Mouse (Mus musculus) G1E (cell line): ENCODE data around the gene Tfeb. TPM values are rescaled to one million over a fixed set of nuclear protein-coding genes. Genes with fewer than 3 reads are reported as not detected.

ENCODE experiments used
- ATAC-seq: 2 replicates; pipeline ENCODE4 v1.8.0; 2016; ENCODE audit warnings: mild to moderate bottlenecking; ENCODE audit not compliant: insufficient number of reproducible peaks, poor library complexity, low FRiP score, severe bottlenecking; ENCODE audit errors: extremely low read depth
- DNase-seq: peaks from one replicate; pipeline ENCODE4 v3.0.0; 2012; ENCODE audit warnings: low spot score
- H3K27me3 ChIP-seq: 2 replicates; pipeline ENCODE4 v1.6.1; 2012; ENCODE audit warnings: mild to moderate bottlenecking, low read length, inconsistent platforms; ENCODE audit not compliant: insufficient read depth
- H3K36me3 ChIP-seq: replicated peaks from 2 replicates; pipeline ENCODE3; 2012; ENCODE audit warnings: mild to moderate bottlenecking, inconsistent platforms
- H3K4me1 ChIP-seq: 2 replicates; pipeline ENCODE4 v1.6.1; 2012; ENCODE audit warnings: low read depth, low read length, inconsistent platforms, mixed read lengths; ENCODE audit not compliant: insufficient read depth
- H3K4me3 ChIP-seq: 2 replicates; pipeline ENCODE4 v1.5.1; 2012; ENCODE audit warnings: low read depth, mild to moderate bottlenecking, inconsistent platforms, low read length, moderate library complexity, mixed read lengths
- H3K9me3 ChIP-seq: replicated peaks from 2 replicates; pipeline ENCODE4 v1.6.1; 2012; ENCODE audit warnings: inconsistent platforms
- CTCF ChIP-seq: IDR thresholded peaks from 2 replicates; pipeline ENCODE4 v1.5.1; 2012; ENCODE audit warnings: low read depth, low read length, inconsistent platforms, mixed read lengths
- GATA1 ChIP-seq: IDR thresholded peaks from 2 replicates; pipeline ENCODE4 v1.6.1; 2012; ENCODE audit warnings: borderline replicate concordance, low read length, inconsistent platforms, mixed read lengths
- GATA2 ChIP-seq: IDR thresholded peaks from 2 replicates; pipeline ENCODE4 v1.6.1; 2012; ENCODE audit warnings: low read depth, low read length, inconsistent platforms, borderline replicate concordance
- POLR2AphosphoS5 ChIP-seq: IDR thresholded peaks from 2 replicates; pipeline ENCODE4 v1.6.1; 2012; ENCODE audit warnings: low read depth, low read length, inconsistent platforms; ENCODE audit not compliant: insufficient replicate concordance
- TAL1 ChIP-seq: conservative IDR thresholded peaks from 2 replicates; pipeline ENCODE4 v1.6.1; 2012; ENCODE audit warnings: low read depth, low read length, inconsistent platforms, mixed read lengths
- polyA plus RNA-seq: library from polyadenylated mRNA; stranded (reverse); fragments of >175 nt; gene quantifications from 2 replicates; pipeline ENCODE4 v1.2.3, GENCODE M21; 2012
- total RNA-seq, 2 experiments: library from RNA; stranded (forward) in 1 of 2; stranded (reverse) in 1 of 2; fragments of 200-1000 nt in 1 of 2; fragments of >200 nt in 1 of 2; fragmentation: Nextera tagmentation in 1 of 2; gene quantifications; 2 replicates each; pipeline ENCODE4 v1.2.3; 2014 to 2017

Tfeb gene
- total and polyA plus RNA-seq, 3 experiments, result 10.7 to 57.0 (median 11.9) TPM

DNA sequence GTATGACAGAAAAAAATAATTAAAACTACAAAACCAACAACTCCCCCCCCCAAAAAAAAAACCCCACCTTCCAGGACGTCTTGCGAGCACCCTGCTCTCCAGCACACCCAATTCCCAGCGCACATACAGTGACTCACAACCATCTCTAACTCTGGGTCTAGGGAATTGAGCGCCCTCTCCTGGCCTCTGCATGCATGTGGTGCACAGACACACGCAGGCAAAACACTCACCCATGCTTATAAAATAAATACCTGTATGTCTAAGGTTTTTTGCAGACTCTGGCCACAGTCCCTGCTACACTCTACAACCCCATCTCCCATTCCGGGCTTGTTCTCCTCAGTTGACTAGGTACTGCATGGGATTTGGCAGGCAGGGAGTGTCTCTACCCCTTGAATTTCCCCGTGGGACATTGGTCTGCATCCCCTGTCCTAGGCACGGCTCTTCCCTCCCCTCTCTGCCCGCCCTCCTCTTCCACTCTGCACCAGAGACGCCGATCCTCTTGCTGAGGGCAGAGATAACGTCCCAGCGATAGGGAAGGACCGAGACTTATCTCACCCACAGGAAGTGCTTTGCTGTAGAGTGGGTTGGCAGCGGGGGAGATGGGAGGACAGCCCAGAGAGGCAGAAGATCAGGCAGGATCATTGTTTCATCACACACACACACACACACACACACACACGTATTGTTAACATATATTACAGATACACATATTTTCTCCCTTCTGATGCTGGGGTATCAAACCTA lies 6.3 kb downstream of the Tfeb start:
- peak; percentile 90 for ATAC-seq
- Histone ChIP-seq H3K4me3 (peak overlapping the region; percentile 61; the same call in 1 of the 2 replicates), H3K9me3 (peaks cover 2% of the 10 kb centered on the region; the same call in 1 of the 2 replicates), H3K4me1 (peaks cover 61% of the 10 kb centered on the region), H3K36me3 (peaks cover 20% of the 10 kb centered on the region), H3K27me3 (no peaks in the 10 kb centered on the region)
- peak; percentile 90 for DNase-seq
- TF ChIP-seq TAL1, result peak; percentile 61
- TF ChIP-seq GATA2, result no peak
- no peak for TF ChIP-seq GATA1
- TF ChIP-seq CTCF, result peak; percentile 54
- no peak for TF ChIP-seq POLR2AphosphoS5

- peaks cover 62% of the 10 kb centered on the region for H3K4me1 ChIP-seq
- H3K4me3 ChIP-seq, result peak overlapping the region; percentile 1; the same call in 1 of the 2 replicates
- peaks cover 2% of the 10 kb centered on the region; the same call in 1 of the 2 replicates for H3K9me3 ChIP-seq
- DNase-seq, result no peak
- no peaks in the 10 kb centered on the region for H3K27me3 ChIP-seq
- TF ChIP-seq POLR2AphosphoS5, result no peak
- TF ChIP-seq CTCF, result no peak
- no peak for TF ChIP-seq TAL1
- no peak for TF ChIP-seq GATA1
- no peak for TF ChIP-seq GATA2
- no peak for ATAC-seq
- H3K36me3 ChIP-seq, result peaks cover 29% of the 10 kb centered on the region
Measured at GRCm38 (mm10) chr17:47744086-47744485, 7.3 kb downstream of the Tfeb start.

DNA sequence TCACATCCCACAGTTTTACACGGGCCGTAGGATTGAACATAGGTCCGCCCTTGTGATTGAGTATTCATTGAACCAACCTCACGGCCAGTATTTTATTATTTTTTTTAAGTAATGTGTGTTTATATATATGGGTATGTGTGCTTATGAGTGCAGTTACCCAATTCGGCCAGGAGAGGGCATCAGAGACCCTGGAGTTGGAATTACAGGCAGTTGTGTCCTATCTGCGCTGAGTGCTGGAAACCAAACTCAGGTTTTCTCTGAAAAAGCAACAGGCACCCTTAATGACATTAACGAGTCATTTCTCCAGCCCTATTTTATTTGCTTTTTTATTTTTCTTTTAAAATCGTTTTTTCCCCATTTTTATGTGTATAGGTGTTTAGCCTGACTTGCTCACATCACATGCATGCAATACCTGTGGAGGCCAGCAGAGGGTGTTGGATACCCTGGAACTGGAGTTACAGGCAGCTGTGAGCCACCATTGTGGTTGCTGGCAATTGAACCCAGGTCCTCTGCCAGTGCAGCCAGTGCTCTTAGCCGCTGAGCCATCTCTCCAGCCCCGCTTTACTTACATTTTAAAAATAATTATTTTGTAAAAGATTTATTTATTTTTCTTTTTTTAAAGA lies 8.0 kb downstream of the Tfeb start:
- H3K9me3 ChIP-seq, result peaks cover 2% of the 10 kb centered on the region; the same call in 1 of the 2 replicates
- no peaks in the 10 kb centered on the region for H3K27me3 ChIP-seq
- H3K4me3 ChIP-seq, result no peak overlapping the region
- peaks cover 34% of the 10 kb centered on the region for H3K36me3 ChIP-seq
- no peak for TF ChIP-seq GATA2
- TF ChIP-seq CTCF, result no peak; the same call in 1 of the 2 replicates
- no peak for TF ChIP-seq POLR2AphosphoS5
- TF ChIP-seq TAL1, result no peak
- TF ChIP-seq GATA1, result no peak
- no peak for ATAC-seq
- H3K4me1 ChIP-seq, result peaks cover 61% of the 10 kb centered on the region
- no peak for DNase-seq

GRCm38 (mm10) chr17:47748791-47749553 lies 12.1 kb downstream of the Tfeb start:
- Histone ChIP-seq H3K4me1 (peaks cover 48% of the 10 kb centered on the region), H3K9me3 (peaks cover 5% of the 10 kb centered on the region; the same call in 1 of the 2 replicates), H3K27me3 (no peaks in the 10 kb centered on the region), H3K36me3 (peaks cover 57% of the 10 kb centered on the region), H3K4me3 (no peak overlapping the region)
- DNase-seq, result no peak
- TF ChIP-seq POLR2AphosphoS5 (no peak), GATA2 (no peak), CTCF (no peak), TAL1 (no peak), GATA1 (no peak)
- ATAC-seq, result no peak

DNA sequence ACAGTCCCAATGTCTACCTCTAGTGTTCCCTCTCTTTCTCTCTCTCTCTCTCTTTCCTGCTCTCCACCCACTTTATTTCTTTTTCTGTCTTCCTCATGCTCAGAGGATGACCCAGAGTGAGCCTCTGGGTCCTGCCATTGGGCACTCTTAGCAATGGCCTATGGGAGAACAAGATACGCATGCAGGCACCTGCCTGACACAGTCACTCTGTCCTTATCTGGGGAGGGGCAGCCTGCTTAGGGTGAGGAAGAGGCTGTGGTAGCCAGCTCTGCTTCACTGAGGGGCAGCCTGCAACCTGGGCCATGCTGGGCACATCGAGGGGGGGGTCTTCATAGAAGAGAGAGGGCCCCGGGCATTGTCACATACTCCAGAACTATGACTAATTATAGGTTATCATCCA lies 12.8 kb downstream of the Tfeb start:
- peaks cover 5% of the 10 kb centered on the region; the same call in 1 of the 2 replicates for H3K9me3 ChIP-seq
- no peaks in the 10 kb centered on the region for H3K27me3 ChIP-seq
- DNase-seq, result no peak
- TF ChIP-seq GATA1 (no peak), TAL1 (no peak), POLR2AphosphoS5 (no peak), CTCF (no peak), GATA2 (no peak)
- peaks cover 47% of the 10 kb centered on the region for H3K4me1 ChIP-seq
- H3K36me3 ChIP-seq, result peaks cover 52% of the 10 kb centered on the region
- H3K4me3 ChIP-seq, result no peak overlapping the region
- no peak for ATAC-seq
